Mouse (Mus musculus) left cerebral cortex, adult 11 months (tissue): ENCODE measurements around the gene Palmd.

Experiments used
- DNase-seq: peaks from one replicate; pipeline ENCODE4 v3.0.0; 2022; ENCODE audit warnings: low spot score

Gene Palmd

GRCm38 (mm10) chr3:116968540-116968997 is at the start of gene Palmd:
Gene Palmd (minus strand): TSS chr3:116968987.
- DNase-seq, result no peak

- no peak for DNase-seq
Measured at GRCm38 (mm10) chr3:117010182-117010581, 41.4 kb upstream of the Palmd start.

- DNase-seq, result peak; percentile 50
Measured at GRCm38 (mm10) chr3:117007340-117007739, 38.6 kb upstream of the Palmd start.

- DNase-seq, result no peak
Measured at GRCm38 (mm10) chr3:117006636-117007035, 37.8 kb upstream of the Palmd start.

- no peak for DNase-seq
Measured at GRCm38 (mm10) chr3:117003379-117003778, 34.6 kb upstream of the Palmd start.

- no peak for DNase-seq
Measured at GRCm38 (mm10) chr3:117001686-117002485, 33.1 kb upstream of the Palmd start.

GRCm38 (mm10) chr3:116993011-116993410 is 24.2 kb upstream of the Palmd start:
- no peak for DNase-seq

GRCm38 (mm10) chr3:116991180-116991579 is 22.4 kb upstream of the Palmd start:
- no peak for DNase-seq

GRCm38 (mm10) chr3:116988221-116988620 is 19.4 kb upstream of the Palmd start:
- no peak for DNase-seq

GRCm38 (mm10) chr3:116986451-116986850 is 17.7 kb upstream of the Palmd start:
- DNase-seq, result no peak

- peak; percentile 71 for DNase-seq
Measured at GRCm38 (mm10) chr3:116985741-116986140, 17.0 kb upstream of the Palmd start.

- no peak for DNase-seq
Measured at GRCm38 (mm10) chr3:116985042-116985455, 16.3 kb upstream of the Palmd start.

GRCm38 (mm10) chr3:116981811-116982575 is 13.2 kb upstream of the Palmd start:
- DNase-seq, result no peak

- DNase-seq, result no peak
Measured at GRCm38 (mm10) chr3:116969786-116970185, 999 bp upstream of the Palmd start.

- DNase-seq, result no peak
Measured at GRCm38 (mm10) chr3:116969003-116969402, 216 bp upstream of the Palmd start.

- no peak for DNase-seq
Measured at GRCm38 (mm10) chr3:116967967-116968366, 820 bp downstream of the Palmd start, which contains the start of gene 4930455H04Rik. Gene 4930455H04Rik (plus strand): TSS chr3:116968267.

GRCm38 (mm10) chr3:116967436-116967835 is 1.4 kb downstream of the Palmd start:
- DNase-seq, result no peak

GRCm38 (mm10) chr3:116966800-116967199 is 2.0 kb downstream of the Palmd start:
- DNase-seq, result no peak

- peak; percentile 53 for DNase-seq
Measured at GRCm38 (mm10) chr3:116966225-116966624, 2.6 kb downstream of the Palmd start.

- DNase-seq, result no peak
Measured at GRCm38 (mm10) chr3:116964426-116964825, 4.4 kb downstream of the Palmd start.

- DNase-seq, result no peak
Measured at GRCm38 (mm10) chr3:116963213-116963612, 5.6 kb downstream of the Palmd start.

GRCm38 (mm10) chr3:116961354-116962142 is 7.2 kb downstream of the Palmd start:
- no peak for DNase-seq
